Mouse (Mus musculus) kidney, adult 8-10 months (tissue): ENCODE measurements around the gene Cnih3.
A peak's percentile ranks its signal among the peaks of the same experiment; 100 is the strongest.

Experiments
- DNase-seq, 2 experiments: peaks; one replicate each; pipeline ENCODE4 v3.0.0; 2022

The Cnih3 gene

GRCm38 (mm10) chr1:181456911-181457310 is 104.5 kb downstream of the Cnih3 start:
- DNase-seq: no peak

GRCm38 (mm10) chr1:181459431-181460105 is 107.1 kb downstream of the Cnih3 start:
- DNase-seq: no peak

GRCm38 (mm10) chr1:181460283-181460682 is 107.9 kb downstream of the Cnih3 start:
- no peak for DNase-seq

- DNase-seq: no peak
Observed at GRCm38 (mm10) chr1:181461484-181461883, 109.1 kb downstream of the Cnih3 start.

- DNase-seq: no peak
Observed at GRCm38 (mm10) chr1:181462051-181462905, 109.8 kb downstream of the Cnih3 start.

- no peak for DNase-seq
Observed at GRCm38 (mm10) chr1:181462906-181463179, 110.4 kb downstream of the Cnih3 start.

- DNase-seq: peak in 1 of 2 experiments; percentile 42
Observed at GRCm38 (mm10) chr1:181465027-181465426, 112.6 kb downstream of the Cnih3 start.

GRCm38 (mm10) chr1:181466040-181466439 is 113.6 kb downstream of the Cnih3 start:
- no peak for DNase-seq

- no peak for DNase-seq
Observed at GRCm38 (mm10) chr1:181466601-181467320, 114.3 kb downstream of the Cnih3 start.

GRCm38 (mm10) chr1:181467321-181467670 is 114.9 kb downstream of the Cnih3 start:
- no peak for DNase-seq

- DNase-seq: no peak
Observed at GRCm38 (mm10) chr1:181469415-181469814, 117.0 kb downstream of the Cnih3 start.

GRCm38 (mm10) chr1:181476141-181476540 is 123.7 kb downstream of the Cnih3 start:
- DNase-seq: peak; percentile 32 to 65

GRCm38 (mm10) chr1:181476557-181476956 is 124.1 kb downstream of the Cnih3 start:
- no peak for DNase-seq

GRCm38 (mm10) chr1:181484696-181485095 is 132.3 kb downstream of the Cnih3 start:
- no peak for DNase-seq

GRCm38 (mm10) chr1:181503471-181503870 is 151.0 kb downstream of the Cnih3 start:
- DNase-seq: no peak

GRCm38 (mm10) chr1:181505367-181505766 is 152.9 kb downstream of the Cnih3 start:
- peak in 1 of 2 experiments; percentile 5 for DNase-seq
